Mouse (Mus musculus) MEL (cell line): ENCODE data around the gene Arhgef25.
A peak's percentile ranks its signal among the peaks of the same experiment; 100 is the strongest.

ENCODE experiments used
- BHLHE40 ChIP-seq: IDR thresholded peaks from 2 replicates; pipeline ENCODE4 v1.6.1; 2012; ENCODE audit warnings: low read depth, mild to moderate bottlenecking, inconsistent platforms, low read length, improper control_type of control experiment, borderline replicate concordance
- EP300 ChIP-seq, 2 experiments: IDR thresholded peaks; 2 replicates each; pipeline ENCODE4 v1.6.1; 2011; ENCODE audit warnings: improper control_type of control experiment in 2 of 2, low read length in 2 of 2, low read depth in 1 of 2, mild to moderate bottlenecking in 1 of 2
- POLR2A ChIP-seq, 2 experiments: IDR thresholded peaks; 2 replicates each; pipeline ENCODE4 v1.6.1; 2011 to 2012; ENCODE audit warnings: low read length in 2 of 2, mild to moderate bottlenecking in 2 of 2, control low read depth in 1 of 2, improper control_type of control experiment in 1 of 2, low read depth in 1 of 2, moderate library complexity in 1 of 2; ENCODE audit not compliant: control insufficient read depth in 1 of 2, insufficient read depth in 1 of 2, poor library complexity in 1 of 2
- POLR2AphosphoS2 ChIP-seq: IDR thresholded peaks from 2 replicates; pipeline ENCODE4 v1.6.1; 2011; ENCODE audit warnings: low read length, improper control_type of control experiment
- RAD21 ChIP-seq: IDR thresholded peaks from 2 replicates; pipeline ENCODE4 v1.6.1; 2011; ENCODE audit warnings: mild to moderate bottlenecking, low read depth, low read length, improper control_type of control experiment
- SMC3 ChIP-seq: IDR thresholded peaks from 2 replicates; pipeline ENCODE4 v1.6.1; 2011; ENCODE audit warnings: low read depth, low read length, improper control_type of control experiment
- TBP ChIP-seq: IDR thresholded peaks from 2 replicates; pipeline ENCODE4 v1.8.0; 2011; ENCODE audit warnings: low read depth, low read length, improper control_type of control experiment
- ZKSCAN1 ChIP-seq: IDR thresholded peaks from 2 replicates; pipeline ENCODE4 v1.6.1; 2012; ENCODE audit warnings: low read depth, mild to moderate bottlenecking, inconsistent platforms, low read length, improper control_type of control experiment, moderate library complexity

- TF ChIP-seq EP300 (IDR thresholded peaks at IDR 0.05; ENCODE audit: low read depth in 1 of 2, low read length in 2 of 2) (peak; percentile 63 to 77), POLR2A (IDR thresholded peaks at IDR 0.05; ENCODE audit: control insufficient read depth in 1 of 2, insufficient read depth in 1 of 2, low read depth in 1 of 2, low read length in 2 of 2, poor library complexity in 1 of 2) (peak in 1 of 2 experiments; percentile 48; a peak in 2 of 4 replicates), POLR2AphosphoS2 (no peak), BHLHE40 (no peak; the same call in 1 of the 2 replicates), TBP (peak; percentile 77), SMC3 (no peak), ZKSCAN1 (no peak), RAD21 (no peak)
Observed at GRCm38 (mm10) chr10:127136510-127136909, 53.4 kb downstream of the Arhgef25 start.
